Mouse (Mus musculus) adrenal gland, adult 8-10 months (tissue): ENCODE measurements at regions not wholly inside any gene's neighbourhood (a gene's known extent, or its start where the extent isn't known, plus 50 kb on each side); places are given as distances from the start of the nearest gene placed in this dataset.

Experiments
- DNase-seq: peaks from one replicate; pipeline ENCODE4 v3.0.0; 2022

- DNase-seq, result no peak
Observed at GRCm38 (mm10) chr13:113536306-113536705, 82.1 kb downstream of the Snx18 start.

GRCm38 (mm10) chr13:113534664-113535455 is 83.5 kb downstream of the Snx18 start:
- DNase-seq, result no peak

GRCm38 (mm10) chr13:113533884-113534445 is 84.4 kb downstream of the Snx18 start:
- DNase-seq, result no peak

- DNase-seq, result no peak
Observed at GRCm38 (mm10) chr13:113526997-113527396, 91.4 kb downstream of the Snx18 start.

GRCm38 (mm10) chr13:113523503-113523902 is 94.9 kb downstream of the Snx18 start:
- DNase-seq, result no peak

- no peak for DNase-seq
Observed at GRCm38 (mm10) chr13:113518144-113518543, 100.2 kb downstream of the Snx18 start.

GRCm38 (mm10) chr13:113516102-113516501 is 102.3 kb downstream of the Snx18 start:
- DNase-seq, result no peak

GRCm38 (mm10) chr13:113515162-113515600 is 103.2 kb downstream of the Snx18 start:
- no peak for DNase-seq

GRCm38 (mm10) chr13:113509403-113510185 is 108.8 kb downstream of the Snx18 start:
- DNase-seq, result peak; percentile 58

GRCm38 (mm10) chr13:113508124-113508728 is 110.1 kb downstream of the Snx18 start:
- no peak for DNase-seq

- no peak for DNase-seq
Observed at GRCm38 (mm10) chr13:113502528-113502927, 115.8 kb downstream of the Snx18 start.

- no peak for DNase-seq
Observed at GRCm38 (mm10) chr13:113502059-113502458, 116.3 kb downstream of the Snx18 start.

GRCm38 (mm10) chr13:113500373-113500990 is 117.9 kb downstream of the Snx18 start:
- no peak for DNase-seq

- DNase-seq, result no peak
Observed at GRCm38 (mm10) chr13:113499079-113499710, 119.2 kb downstream of the Snx18 start.

GRCm38 (mm10) chr13:113495595-113496285 is 122.6 kb downstream of the Snx18 start:
- no peak for DNase-seq

GRCm38 (mm10) chr13:113495136-113495535 is 123.2 kb downstream of the Snx18 start:
- no peak for DNase-seq

GRCm38 (mm10) chr13:113494688-113495087 is 123.7 kb downstream of the Snx18 start:
- DNase-seq, result no peak

GRCm38 (mm10) chr13:113489951-113490822 is 128.2 kb downstream of the Snx18 start:
- DNase-seq, result no peak

- no peak for DNase-seq
Observed at GRCm38 (mm10) chr13:113486368-113486955, 131.9 kb downstream of the Snx18 start.

GRCm38 (mm10) chr13:113485511-113485910 is 132.9 kb downstream of the Snx18 start:
- no peak for DNase-seq
